Mouse (Mus musculus) telencephalon, adult 2 months (tissue): ENCODE data around the gene Arhgap31.
A peak's percentile ranks its signal among the peaks of the same experiment; 100 is the strongest.

Source experiments
- DNase-seq: peaks from one replicate; pipeline ENCODE4 v3.0.0-alpha.2; 2011; ENCODE audit warnings: low read depth, low spot score

Gene Arhgap31

GRCm38 (mm10) chr16:38712581-38713403, at the start of gene Arhgap31:
TSS of gene Arhgap31 (minus strand) at chr16:38713274.
- peak; percentile 35 for DNase-seq

- no peak for DNase-seq
These were observed 49.3 kb upstream of the Arhgap31 start for GRCm38 (mm10) chr16:38762401-38762800.

GRCm38 (mm10) chr16:38761972-38762371, 48.9 kb upstream of the Arhgap31 start:
- DNase-seq, result no peak

GRCm38 (mm10) chr16:38760834-38761375, 47.8 kb upstream of the Arhgap31 start:
- no peak for DNase-seq

- no peak for DNase-seq
These were observed 47.2 kb upstream of the Arhgap31 start for GRCm38 (mm10) chr16:38760239-38760638.

GRCm38 (mm10) chr16:38758104-38758861, 45.2 kb upstream of the Arhgap31 start:
- no peak for DNase-seq

- DNase-seq, result no peak
These were observed 44.6 kb upstream of the Arhgap31 start for GRCm38 (mm10) chr16:38757626-38758025.

GRCm38 (mm10) chr16:38756572-38756971, 43.5 kb upstream of the Arhgap31 start:
- DNase-seq, result no peak

GRCm38 (mm10) chr16:38756177-38756503, 43.1 kb upstream of the Arhgap31 start:
- DNase-seq, result no peak

- DNase-seq, result no peak
These were observed 42.5 kb upstream of the Arhgap31 start for GRCm38 (mm10) chr16:38755452-38756176.

- no peak for DNase-seq
These were observed 40.6 kb upstream of the Arhgap31 start for GRCm38 (mm10) chr16:38753631-38754030.

GRCm38 (mm10) chr16:38750803-38751202, 37.7 kb upstream of the Arhgap31 start:
- no peak for DNase-seq

- no peak for DNase-seq
These were observed 31.0 kb upstream of the Arhgap31 start for GRCm38 (mm10) chr16:38743941-38744673.

- no peak for DNase-seq
These were observed 29.6 kb upstream of the Arhgap31 start for GRCm38 (mm10) chr16:38742659-38743131.

- peak; percentile 67 for DNase-seq
These were observed 29.1 kb upstream of the Arhgap31 start, which contains the start of gene B4galt4 for GRCm38 (mm10) chr16:38742113-38742658. TSS of gene B4galt4 (plus strand) at chr16:38742264.

GRCm38 (mm10) chr16:38741204-38741903, 28.3 kb upstream of the Arhgap31 start:
- no peak for DNase-seq

GRCm38 (mm10) chr16:38730921-38731320, 17.8 kb upstream of the Arhgap31 start:
- DNase-seq, result no peak

GRCm38 (mm10) chr16:38729610-38730288, 16.7 kb upstream of the Arhgap31 start:
- DNase-seq, result peak; percentile 69

GRCm38 (mm10) chr16:38729139-38729538, 16.1 kb upstream of the Arhgap31 start:
- DNase-seq, result no peak
